Mouse (Mus musculus): ENCODE results near the gene Serpinc1.
"Not testable (repeated sequence)": the region's sequence is repeated elsewhere in the genome, so short reads cannot be mapped to it uniquely, and the experiment has no call there.

Gene Serpinc1

DNA sequence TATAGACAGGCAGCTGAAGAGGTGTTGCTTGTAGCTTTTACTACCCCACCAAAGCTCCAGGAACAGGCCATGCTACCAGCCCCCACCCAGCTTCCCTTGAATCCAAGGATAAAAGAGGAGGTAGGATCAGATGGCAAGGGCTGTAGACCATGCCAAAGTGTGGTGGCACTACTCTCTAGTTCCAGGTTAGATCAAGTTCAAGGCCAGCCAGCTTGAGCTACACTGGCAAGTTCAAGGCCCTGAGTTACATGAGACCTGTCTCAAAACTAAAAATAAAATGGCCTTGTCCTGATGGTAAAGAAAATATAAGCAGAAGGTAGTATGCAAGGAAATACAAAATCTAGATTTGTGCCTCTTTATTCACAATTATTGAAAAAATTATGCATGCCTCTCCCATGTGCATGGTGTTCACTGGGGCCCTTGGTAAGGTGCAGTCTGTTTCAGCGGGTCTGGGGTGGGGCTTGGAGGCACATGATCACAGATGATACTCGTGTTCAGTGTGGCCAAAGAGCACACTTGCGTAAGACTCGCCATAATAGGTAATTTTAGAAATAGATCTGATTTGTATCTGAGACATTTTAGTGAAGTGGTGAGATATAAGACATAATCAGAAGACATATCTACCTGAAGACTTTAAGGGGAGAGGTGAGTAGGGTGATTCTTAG is at the start of gene Serpinc1:
Gene Serpinc1 (plus strand): TSS at position 515 of the 665 bp plus-strand sequence.
- DNase-seq (ENCODE audit: low read depth, low spot score): no peak

DNA sequence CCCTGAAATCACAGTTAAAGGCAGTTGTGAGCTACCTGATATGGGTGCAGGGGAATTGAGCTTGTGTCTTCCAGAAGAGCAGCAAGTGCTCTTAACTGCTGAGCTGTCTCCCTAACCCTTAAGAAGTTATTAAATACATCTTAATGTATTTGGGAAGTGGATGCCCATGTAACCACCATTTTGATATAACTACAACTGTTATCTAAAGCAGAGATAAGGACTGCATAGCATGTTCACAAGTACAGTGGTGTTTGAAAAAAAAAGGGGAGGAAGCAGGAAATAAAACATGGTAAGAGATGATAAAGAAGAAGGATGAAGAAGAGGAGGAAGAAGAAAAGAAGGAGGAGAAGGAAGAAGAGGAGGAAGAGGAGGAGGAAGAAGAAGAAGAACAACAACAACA is 47.1 kb upstream of the Serpinc1 start:
- DNase-seq (ENCODE audit: low read depth, low spot score): no peak

DNA sequence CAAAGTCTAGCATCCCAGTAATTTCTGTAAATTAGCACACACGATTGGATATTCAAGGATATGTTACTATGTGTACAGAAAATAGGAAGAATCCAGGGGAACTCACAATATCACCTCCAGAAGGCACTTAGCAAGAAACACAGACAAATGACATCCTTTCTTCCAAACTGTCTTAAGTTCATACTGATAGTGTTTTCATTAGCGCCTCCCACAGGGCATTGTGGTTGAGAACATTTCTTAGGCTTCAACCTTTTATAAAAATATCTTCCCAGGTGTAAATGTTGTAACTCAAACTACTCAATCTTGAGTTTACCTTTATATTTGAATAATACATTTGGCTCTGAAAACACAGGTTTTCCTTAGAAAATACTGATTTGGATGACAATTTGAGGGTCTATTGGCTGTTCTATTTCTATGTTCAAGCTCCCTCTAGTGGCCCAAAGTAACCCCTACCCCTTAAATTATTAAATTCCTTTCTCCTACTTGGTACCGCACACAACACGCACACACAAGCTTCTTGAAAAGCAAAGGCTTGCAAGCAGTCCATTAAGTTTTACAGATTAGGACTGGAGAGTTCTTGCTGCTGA is 44.4 kb upstream of the Serpinc1 start:
- DNase-seq (ENCODE audit: low read depth, low spot score): peak; percentile 52

DNA sequence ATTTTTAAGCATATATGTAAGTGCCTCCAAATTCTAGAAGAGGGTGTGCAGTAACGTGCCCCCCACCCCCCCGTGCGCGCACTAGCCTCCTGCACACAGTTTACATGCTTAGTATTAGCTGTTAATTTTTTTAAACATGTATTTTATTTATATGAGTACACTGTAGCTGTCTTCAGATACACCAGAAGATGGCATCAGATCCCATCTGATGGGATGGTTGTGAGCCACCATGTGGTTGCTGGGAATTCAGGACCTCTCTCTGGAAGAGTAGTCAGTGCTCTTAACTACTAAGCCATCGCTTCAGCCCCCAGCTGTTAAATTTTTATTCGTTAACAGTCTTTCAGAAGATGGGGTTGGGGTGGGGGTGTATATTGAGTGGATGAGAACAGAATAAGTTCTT is 42.8 kb upstream of the Serpinc1 start:
- DNase-seq (ENCODE audit: low read depth, low spot score): no peak

- DNase-seq (ENCODE audit: low read depth, low spot score): no peak
Measured at GRCm38 (mm10) chr1:160963199-160963598, 15.2 kb upstream of the Serpinc1 start.

DNA sequence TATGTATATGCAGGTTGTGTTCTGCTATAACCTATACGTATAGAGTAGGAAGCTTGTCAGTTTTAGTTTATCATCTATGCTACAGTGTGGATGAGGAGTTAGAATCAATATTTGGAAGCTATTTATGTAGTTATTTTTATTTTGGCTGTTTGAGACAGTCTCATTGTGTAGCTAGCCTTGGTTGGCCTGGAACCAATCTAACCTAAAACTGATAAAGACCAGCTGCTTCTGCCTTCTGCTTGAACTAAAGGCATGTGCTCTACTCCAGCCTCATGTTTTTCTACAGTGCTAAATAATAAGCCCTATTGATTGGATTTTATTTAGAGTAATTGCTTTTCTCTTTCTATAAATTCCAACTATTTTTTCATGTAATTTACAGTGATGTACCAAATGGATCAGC is 11.1 kb upstream of the Serpinc1 start:
- no peak for DNase-seq (ENCODE audit: low read depth, low spot score)

DNA sequence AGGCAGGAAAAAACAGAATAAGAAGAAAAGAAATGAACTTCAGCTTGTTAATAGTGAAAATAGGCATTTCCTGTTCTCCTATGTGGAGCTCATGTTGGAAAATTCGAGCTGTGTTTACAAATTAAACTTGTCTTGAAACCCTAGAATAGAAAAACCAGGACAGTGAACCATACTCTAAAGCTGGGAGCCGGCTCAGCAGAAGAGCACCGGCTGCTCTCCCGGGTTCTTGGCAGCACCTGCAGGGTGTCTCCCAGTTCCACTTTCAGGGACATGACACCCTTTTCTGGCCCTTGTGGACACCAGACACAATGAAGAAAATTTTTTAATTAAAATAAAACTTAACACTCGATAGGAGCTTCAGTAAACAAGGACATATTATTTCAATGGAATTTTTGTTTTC is 9.7 kb upstream of the Serpinc1 start:
- no peak for DNase-seq (ENCODE audit: low read depth, low spot score)

DNA sequence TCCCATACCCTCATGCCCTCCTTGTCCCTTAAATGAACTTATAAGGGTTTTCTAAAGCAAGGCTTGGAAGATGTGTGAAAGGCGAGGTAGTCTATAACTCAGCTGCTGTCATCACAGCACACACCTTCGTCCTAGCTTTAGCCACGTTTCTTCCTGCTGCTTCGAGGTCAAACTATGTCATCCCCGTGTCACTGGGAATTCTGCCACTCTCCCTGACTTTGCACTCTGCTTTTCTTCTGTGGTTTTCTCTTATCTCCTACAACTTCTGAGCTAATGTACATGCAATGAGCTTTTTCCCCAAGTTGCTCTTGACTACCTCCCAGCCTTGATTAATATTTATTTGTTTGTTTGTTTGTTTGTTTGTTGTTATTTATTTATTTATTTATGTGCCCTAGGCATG is 1.6 kb downstream of the Serpinc1 start:
- no peak for DNase-seq (ENCODE audit: low read depth, low spot score)

DNA sequence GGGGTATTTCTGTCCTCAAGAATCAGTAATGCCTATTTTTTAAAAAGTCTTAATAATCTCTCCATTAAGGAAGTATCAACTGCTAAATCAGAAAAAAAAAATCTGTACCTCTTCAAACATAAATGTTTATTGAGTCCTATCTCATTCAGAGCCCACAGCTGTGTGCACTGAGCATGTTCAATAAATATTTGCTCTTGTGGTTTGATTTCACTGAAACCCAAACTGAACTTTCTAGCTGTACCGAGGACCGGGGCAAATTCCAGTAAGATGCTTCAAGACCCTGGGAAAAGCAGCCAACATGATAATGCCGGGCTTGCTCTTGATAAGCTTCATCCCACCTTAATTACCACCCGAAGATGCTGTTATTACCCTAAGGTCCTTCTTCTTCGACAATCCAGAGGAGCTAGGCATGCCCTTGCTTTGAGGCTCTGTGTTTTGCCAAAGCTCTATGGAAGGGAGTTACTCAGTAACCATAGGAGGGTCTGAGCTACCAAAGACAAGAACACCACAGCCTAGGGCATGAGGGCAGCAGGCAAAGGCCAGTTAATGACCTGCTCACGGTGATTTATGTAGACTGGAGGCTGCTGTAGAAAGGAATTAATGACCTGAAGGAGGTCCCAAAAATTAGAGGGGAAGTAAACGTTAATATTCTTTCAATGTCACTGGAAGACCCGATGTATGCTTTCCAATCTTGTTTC is 2.3 kb downstream of the Serpinc1 start:
- DNase-seq (ENCODE audit: low read depth, low spot score): no peak

DNA sequence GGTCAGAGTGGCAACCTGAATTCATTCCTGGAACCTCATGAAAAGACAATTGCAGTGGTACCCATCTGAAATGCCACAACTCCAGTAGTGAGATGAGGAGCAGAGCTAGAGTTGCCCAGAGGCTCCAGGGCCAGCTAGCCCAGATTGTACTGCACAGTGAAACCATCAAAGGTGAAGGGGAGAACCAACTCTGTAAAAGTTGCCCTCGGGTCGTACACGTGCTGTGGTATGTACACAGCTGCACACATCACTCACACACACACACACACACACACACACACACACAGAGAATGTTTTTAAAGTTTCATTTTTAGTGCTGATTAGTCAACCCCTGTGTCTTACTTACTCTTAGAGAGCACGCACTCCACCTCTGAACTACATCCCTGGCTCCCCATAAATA is 3.0 kb downstream of the Serpinc1 start:
- DNase-seq (ENCODE audit: low read depth, low spot score): no peak

- no peak for DNase-seq (ENCODE audit: low read depth, low spot score)
Measured at GRCm38 (mm10) chr1:160982887-160983286, 4.5 kb downstream of the Serpinc1 start.

DNA sequence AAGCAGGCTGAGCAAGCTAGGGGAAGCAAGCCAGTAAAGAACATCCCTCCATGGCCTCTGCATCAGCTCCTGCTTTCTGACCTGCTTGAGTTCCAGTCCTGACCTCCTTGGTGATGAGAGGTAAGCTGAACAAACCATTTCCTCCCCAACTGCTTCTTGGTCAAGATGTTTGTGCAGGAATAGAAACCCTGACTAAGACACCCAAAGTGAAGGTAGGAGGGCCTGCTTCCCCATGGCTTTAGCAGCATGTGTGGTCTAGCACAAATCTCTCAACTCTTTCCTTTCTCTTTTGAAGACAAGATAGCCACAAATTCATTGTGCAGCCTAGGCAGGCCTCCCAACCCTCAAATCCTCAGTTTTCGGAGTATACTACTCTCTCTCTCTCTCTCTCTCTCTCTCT is 6.3 kb downstream of the Serpinc1 start:
- not testable (repeated sequence) for DNase-seq (ENCODE audit: low read depth, low spot score)

DNA sequence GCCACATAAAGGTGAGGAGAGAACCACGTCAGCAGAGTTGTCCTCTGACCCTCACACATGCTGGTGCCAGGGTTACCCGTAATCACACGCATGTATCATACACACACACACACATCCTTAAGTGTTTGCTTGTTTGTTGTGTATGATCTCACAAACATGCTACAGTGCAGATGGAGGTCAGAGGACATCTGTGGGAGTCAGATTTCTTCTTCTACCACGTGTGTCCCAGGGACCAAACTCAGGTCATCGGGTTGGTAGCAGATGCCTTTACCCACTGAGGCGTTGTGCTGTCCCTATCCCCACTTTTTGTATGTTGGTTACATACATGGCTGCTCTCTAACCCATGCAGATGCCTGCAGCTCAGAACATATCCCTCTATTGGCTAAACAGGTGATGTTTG is 7.1 kb downstream of the Serpinc1 start:
- DNase-seq (ENCODE audit: low read depth, low spot score): no peak

- DNase-seq (ENCODE audit: low read depth, low spot score): no peak
Measured at GRCm38 (mm10) chr1:160986881-160987635, 8.7 kb downstream of the Serpinc1 start.

DNA sequence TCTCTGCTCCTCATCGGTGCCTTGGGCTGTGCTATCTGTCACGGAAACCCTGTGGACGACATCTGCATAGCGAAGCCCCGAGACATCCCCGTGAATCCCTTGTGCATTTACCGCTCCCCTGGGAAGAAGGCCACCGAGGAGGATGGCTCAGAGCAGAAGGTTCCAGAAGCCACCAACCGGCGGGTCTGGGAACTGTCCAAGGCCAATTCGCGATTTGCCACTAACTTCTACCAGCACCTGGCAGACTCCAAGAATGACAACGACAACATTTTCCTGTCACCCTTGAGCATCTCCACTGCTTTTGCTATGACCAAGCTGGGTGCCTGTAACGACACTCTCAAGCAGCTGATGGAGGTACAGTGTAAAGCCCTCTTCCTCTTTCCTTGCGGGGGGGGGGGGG is 11.0 kb downstream of the Serpinc1 start:
- DNase-seq (ENCODE audit: low read depth, low spot score): no peak

DNA sequence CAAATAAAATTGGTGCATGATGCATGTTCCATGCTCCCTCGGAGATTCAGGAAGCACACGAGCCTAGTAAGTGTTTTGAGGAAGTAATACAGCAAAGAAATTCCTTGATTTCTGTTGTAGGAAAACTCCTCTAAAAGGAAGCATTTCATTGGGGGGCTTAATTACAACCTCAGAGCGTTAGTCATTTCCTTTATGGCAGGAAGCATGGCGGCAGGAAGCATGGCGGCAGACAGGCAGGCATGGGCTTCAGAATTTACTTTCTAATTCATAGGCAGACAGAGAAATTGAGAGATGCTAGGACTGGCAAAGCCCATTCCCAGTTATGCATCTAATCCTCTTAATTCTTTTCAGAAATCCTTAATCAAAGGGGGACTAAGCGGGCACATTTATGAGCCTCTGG is 15.5 kb downstream of the Serpinc1 start:
- DNase-seq (ENCODE audit: low read depth, low spot score): no peak

DNA sequence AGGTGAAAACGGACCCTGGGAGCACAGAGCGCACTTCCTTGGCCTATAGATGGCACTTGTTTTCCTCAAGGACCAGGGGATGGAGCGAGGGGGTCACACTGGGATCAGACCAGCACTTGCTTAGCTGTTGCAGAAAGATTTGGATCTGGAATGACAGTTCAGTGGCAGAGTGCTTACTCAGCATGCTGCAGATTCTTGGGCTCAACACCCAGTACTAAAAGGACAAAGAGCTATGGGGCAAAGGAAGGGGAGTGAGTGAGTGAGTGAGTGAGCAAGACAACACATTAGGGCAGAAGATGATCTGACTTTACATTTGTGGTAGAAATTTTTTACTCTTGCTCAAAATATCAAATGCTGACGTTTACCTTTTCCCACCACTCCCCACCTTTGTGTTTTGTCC is 26.6 kb downstream of the Serpinc1 start:
- DNase-seq (ENCODE audit: low read depth, low spot score): no peak

DNA sequence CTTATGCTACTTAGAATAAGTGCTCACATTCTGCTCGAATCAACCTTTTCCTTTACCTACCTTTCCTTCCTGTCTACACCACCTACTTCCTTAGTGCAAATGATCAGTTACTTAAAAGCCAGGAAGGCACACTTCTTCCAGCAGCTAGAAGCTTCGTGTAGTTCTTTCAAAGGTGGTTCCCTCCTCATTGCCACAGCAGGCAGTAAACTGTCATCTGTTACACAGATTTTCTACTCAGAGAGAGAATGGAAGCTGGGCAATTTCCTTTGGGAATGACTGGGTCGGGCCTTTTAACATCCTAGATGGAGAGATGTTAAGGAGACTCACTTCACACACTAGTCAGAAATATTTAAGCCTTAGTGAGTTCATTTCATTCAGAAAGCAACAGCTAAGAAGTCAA is 27.1 kb downstream of the Serpinc1 start:
- DNase-seq (ENCODE audit: low read depth, low spot score): no peak

DNA sequence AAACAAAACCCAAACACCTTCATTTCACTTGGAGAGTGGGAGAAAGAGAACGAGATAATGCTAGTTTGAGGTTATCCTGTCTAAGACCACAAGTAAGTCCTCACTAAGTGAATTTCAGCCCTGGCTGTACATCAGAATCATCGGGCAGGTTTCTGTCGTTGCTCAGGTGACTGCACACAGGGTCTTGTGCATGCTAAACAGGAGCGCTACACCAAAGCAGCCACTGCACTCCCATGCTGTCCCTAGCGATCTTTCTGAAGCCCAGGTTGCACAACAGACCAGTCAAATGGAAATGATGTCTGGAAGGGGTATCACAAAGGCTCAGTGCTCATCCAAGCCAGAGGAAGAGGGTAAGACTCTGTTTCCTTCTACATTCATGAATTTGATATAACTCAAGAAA is 28.1 kb downstream of the Serpinc1 start:
- DNase-seq (ENCODE audit: low read depth, low spot score): no peak

GRCm38 (mm10) chr1:161008038-161008437 is 29.7 kb downstream of the Serpinc1 start:
- no peak for DNase-seq (ENCODE audit: low read depth, low spot score)

DNA sequence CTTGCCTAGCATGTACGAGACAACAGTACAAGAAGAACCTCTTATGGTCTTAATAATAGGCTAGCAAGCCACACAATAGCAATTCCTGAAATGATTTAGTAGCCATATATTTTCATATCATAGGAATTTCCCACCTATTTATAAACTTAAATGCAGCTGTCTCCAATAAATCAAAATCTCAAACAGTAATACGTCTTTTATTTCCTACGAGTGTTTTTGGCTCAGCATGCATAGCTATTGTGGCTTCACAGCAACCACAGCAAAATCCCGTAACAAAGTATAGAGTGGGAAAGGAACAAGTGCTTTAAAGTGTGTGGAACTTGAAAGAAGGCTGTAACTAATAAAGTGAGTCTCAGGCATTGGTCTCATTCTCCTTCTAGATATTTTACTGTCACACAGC is 32.1 kb downstream of the Serpinc1 start:
- no peak for DNase-seq (ENCODE audit: low read depth, low spot score)

DNA sequence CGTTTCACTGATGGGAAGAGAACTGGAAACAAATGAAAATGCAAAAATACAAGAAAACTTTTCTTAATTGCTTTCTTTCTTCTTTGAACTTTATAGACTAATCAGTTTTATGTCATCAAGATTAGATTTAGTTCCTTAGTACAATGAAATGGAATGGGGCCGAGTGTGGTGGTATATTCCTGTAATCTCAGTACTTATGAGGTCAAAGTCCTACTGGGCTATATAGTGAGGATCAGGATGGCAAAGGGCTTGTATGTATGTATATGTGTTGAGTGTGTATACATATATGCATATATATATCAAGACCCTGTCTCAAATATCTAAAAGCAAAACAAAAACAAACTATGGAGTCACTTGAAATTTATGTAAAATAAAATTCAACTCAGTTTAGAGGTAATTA is 38.0 kb downstream of the Serpinc1 start:
- DNase-seq (ENCODE audit: low read depth, low spot score): no peak
